Mouse (Mus musculus) myocyte (in vitro differentiated cells): ENCODE data around the gene Apobec3.

Experiments
- MYOG ChIP-seq, 3 experiments: IDR thresholded peaks; one replicate each; pipeline ENCODE4 v1.6.1; 2011; ENCODE audit warnings: control low read depth in 2 of 3, low read depth in 2 of 3, mild to moderate bottlenecking in 2 of 3; ENCODE audit not compliant: insufficient read length in 2 of 3, control insufficient read depth in 1 of 3, insufficient read depth in 1 of 3
- POLR2A ChIP-seq: IDR thresholded peaks from one replicate; pipeline ENCODE4 v1.6.1; 2011; ENCODE audit warnings: low read depth, mild to moderate bottlenecking, control low read depth, moderate library complexity; ENCODE audit not compliant: insufficient read length

GRCm38 (mm10) chr15:79917111-79917720 lies 25.8 kb downstream of the Apobec3 start:
- no peak for TF ChIP-seq MYOG (IDR thresholded peaks at IDR 0.05; ENCODE audit: control insufficient read depth in 1 of 3, insufficient read depth in 1 of 3, insufficient read length in 2 of 3, low read depth in 2 of 3)
- no peak for TF ChIP-seq POLR2A
